Mouse (Mus musculus): ENCODE results near the gene Pnlip. TPM values are rescaled to one million over a fixed set of nuclear protein-coding genes. Genes with fewer than 3 reads are reported as not detected.

The Pnlip gene
- polyA plus RNA-seq, 1 experiment = not detected

DNA sequence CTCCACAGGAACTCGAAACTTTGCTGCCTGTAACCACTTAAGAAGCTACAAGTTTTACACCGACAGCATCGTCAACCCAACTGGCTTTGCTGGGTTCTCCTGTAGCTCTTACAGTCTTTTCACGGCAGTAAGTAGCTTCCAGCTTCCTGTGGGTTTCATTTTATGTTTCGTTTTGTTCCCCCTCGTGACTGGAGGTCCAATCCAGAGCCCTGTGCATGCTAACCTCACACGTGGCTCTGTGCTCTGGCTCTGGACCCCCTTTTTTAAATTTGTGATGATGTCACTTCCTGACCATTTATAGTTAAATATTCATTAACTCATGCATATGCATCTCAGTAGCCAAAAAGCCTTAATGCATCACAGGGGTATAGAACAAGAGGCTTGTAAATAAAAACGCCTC, 24.8 kb downstream of the Pnlip start:
- Histone ChIP-seq H3K27ac (replicated peaks; ENCODE audit: low read depth, low read length) (no peak overlapping the region), H3K4me3 (ENCODE audit: insufficient read depth, low read depth, low read length) (no peak overlapping the region), H3K4me1 (ENCODE audit: control insufficient read depth, insufficient read depth, insufficient read length, low read length) (no peaks in the 10 kb centered on the region)

DNA sequence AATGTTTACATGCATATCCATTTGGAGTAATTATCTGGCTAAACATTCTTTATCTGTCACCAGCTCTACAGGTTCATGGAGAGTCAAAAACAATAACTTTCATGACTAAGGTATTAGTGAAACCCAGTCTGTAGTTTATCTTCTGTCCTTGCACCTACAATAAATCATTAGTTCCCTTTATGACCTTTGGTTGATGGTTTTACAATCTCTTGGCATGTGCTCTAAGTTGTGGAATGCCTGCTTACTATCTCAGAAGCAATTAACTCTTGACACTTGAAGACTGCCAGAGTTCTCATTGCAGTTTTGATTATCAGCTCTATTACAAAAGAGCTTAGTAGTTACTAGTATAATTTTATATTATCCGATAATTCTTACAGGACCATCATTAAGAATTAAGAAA, 36.6 kb downstream of the Pnlip start:
- no peak overlapping the region for H3K4me3 ChIP-seq (ENCODE audit: insufficient read depth, low read depth, low read length)
- no peaks in the 10 kb centered on the region for H3K4me1 ChIP-seq (ENCODE audit: control insufficient read depth, insufficient read depth, insufficient read length, low read length)
- no peak overlapping the region for H3K27ac ChIP-seq (replicated peaks; ENCODE audit: low read depth, low read length)

DNA sequence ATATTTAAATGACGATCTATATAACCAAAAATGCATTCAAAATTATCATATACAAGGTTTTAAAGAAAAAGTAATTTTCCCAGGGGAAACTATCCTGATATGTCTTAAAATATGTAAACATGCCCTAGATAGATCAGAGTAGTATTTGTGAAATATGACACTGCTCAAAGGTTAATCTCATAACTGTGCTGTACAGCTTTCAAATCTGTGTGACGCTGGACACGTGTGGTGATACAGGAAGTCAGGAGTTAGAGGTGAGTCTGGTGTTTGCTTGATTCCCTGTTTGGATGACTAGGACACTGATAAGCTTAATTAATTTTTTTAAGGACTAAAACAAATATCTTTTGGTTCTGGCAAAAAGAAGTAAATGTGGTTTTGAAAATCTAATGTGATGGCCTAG, 43.0 kb downstream of the Pnlip start:
- Histone ChIP-seq H3K27ac (replicated peaks; ENCODE audit: low read depth, low read length) (no peak overlapping the region), H3K4me1 (ENCODE audit: control insufficient read depth, insufficient read depth, insufficient read length, low read length) (no peaks in the 10 kb centered on the region), H3K4me3 (ENCODE audit: insufficient read depth, low read depth, low read length) (no peak overlapping the region)

DNA sequence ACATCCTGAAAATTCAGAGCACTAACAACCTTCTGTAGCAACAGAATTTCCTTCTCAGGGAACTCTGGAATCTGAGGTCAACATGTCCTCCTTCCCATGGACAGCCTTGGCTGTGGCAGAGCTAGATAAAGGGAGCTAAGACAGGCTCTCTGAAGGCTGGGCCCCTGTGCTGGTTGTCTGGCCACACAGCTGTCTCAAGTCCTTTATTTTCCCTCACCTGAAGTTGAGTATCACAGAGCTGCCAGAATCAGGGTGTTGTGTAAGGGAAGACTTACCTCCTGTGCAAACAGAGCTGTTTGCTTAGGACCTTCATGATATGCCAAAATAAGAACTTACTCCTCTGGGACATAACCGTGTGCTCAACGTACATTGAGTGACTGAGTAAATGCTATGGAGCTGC, 43.9 kb downstream of the Pnlip start:
- no peak overlapping the region for H3K27ac ChIP-seq (replicated peaks; ENCODE audit: low read depth, low read length)
- no peaks in the 10 kb centered on the region for H3K4me1 ChIP-seq (ENCODE audit: control insufficient read depth, insufficient read depth, insufficient read length, low read length)
- H3K4me3 ChIP-seq (ENCODE audit: insufficient read depth, low read depth, low read length) = no peak overlapping the region

DNA sequence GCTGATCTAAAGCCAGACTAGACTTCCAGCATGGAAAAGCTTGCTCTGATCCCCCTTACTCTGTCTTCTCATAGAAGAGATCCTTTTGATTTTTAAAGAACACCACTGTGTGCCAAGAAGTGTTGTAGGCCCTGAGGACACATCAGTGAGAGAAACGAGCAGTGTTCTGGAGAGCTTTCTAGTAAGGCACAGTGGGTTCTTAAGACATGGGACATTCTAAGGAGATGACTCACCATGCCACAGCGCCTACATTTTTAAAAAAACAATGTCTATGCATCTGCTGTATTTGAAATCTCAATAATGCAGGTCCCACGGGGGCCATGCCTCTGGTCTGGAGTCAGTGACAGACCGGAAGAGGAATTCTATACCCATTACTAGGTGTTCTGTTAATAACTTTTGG, 52.3 kb downstream of the Pnlip start:
- Histone ChIP-seq H3K4me3 (ENCODE audit: insufficient read depth, low read depth, low read length) (no peak overlapping the region), H3K27ac (replicated peaks; ENCODE audit: low read depth, low read length) (no peak overlapping the region), H3K4me1 (ENCODE audit: control insufficient read depth, insufficient read depth, insufficient read length, low read length) (no peaks in the 10 kb centered on the region)

DNA sequence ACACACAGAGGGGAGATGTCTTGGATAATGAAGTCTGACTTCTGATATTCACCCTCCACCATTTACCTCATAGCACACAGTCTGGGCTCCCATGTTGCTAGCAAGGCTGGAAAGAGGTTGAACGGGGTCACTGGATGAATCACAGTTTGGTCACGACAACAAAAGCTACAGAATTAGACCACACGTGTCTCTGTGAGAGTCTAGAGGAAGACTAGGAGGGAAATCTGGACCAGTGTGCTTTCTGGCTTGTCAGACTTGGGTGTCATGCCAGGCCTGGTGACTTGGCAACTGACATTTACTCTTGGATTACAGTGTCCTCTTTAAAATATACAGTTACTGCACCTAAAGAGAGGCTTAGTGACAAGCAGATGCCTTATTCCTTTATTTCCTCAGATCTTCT, 56.3 kb downstream of the Pnlip start:
- no peak overlapping the region for H3K4me3 ChIP-seq (ENCODE audit: insufficient read depth, low read depth, low read length)
- H3K27ac ChIP-seq (replicated peaks; ENCODE audit: low read depth, low read length) = no peak overlapping the region
- no peaks in the 10 kb centered on the region for H3K4me1 ChIP-seq (ENCODE audit: control insufficient read depth, insufficient read depth, insufficient read length, low read length)

DNA sequence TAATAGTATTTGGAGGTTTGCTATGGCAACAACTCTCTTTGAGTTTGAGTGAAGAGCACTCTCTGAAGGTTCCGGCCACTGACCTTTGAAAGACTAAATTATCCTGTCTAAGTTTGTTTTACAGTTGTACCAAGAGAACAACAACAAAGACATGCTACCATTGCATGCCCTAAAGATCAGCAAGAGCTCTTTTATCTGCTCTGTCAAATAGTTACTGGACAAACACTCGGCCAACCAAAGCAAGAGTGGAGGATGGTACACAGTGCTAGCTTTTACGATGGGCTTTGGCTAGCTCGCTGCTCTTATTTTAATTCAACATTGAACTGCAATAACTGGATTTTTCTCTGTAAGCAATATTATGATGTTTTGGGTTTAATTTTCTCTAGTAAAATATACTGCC, 65.6 kb downstream of the Pnlip start:
- Histone ChIP-seq H3K4me3 (ENCODE audit: insufficient read depth, low read depth, low read length) (no peak overlapping the region), H3K27ac (replicated peaks; ENCODE audit: low read depth, low read length) (no peak overlapping the region), H3K4me1 (ENCODE audit: control insufficient read depth, insufficient read depth, insufficient read length, low read length) (no peaks in the 10 kb centered on the region)

DNA sequence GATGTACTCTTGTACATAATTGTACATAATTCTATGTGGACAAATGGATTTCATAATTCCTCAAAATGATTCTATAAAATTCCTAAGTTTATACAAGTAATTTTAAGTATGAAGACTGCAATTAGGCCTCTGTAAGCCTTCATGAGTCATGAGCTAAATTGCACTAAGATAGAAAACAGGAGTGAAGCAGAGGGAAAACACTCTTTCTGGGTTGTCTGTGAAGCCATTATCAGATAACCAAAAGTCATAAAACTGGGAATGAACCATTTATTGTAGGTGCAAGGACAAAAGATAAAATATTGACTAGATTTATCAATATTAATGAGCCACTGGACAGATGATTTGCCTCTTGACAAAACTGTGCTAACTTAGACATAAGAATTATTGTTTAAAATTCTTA, 68.1 kb downstream of the Pnlip start:
- H3K4me3 ChIP-seq (ENCODE audit: insufficient read depth, low read depth, low read length) = no peak overlapping the region
- no peak overlapping the region for H3K27ac ChIP-seq (replicated peaks; ENCODE audit: low read depth, low read length)
- no peaks in the 10 kb centered on the region for H3K4me1 ChIP-seq (ENCODE audit: control insufficient read depth, insufficient read depth, insufficient read length, low read length)

DNA sequence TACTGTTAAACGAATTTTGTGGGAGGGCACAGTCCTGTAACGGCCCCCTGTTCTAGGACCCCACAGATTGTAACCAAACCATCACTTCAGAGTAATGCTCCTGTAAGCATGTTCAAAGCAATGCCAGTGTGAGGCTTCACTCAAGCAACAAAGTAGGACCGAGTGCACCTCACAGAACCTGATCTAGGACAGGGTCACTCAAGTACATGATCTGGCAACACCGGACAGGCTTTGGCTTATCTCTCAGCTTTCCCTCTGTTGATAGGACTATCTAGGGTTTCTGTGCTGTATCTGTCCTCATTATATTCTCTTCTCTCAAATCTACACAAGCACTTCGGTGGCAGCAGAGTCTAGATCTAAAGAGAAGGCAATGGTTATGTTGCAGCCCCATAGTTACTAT, 74.3 kb downstream of the Pnlip start:
- Histone ChIP-seq H3K4me3 (ENCODE audit: insufficient read depth, low read depth, low read length) (no peak overlapping the region), H3K4me1 (ENCODE audit: control insufficient read depth, insufficient read depth, insufficient read length, low read length) (no peaks in the 10 kb centered on the region), H3K27ac (replicated peaks; ENCODE audit: low read depth, low read length) (no peak overlapping the region)

DNA sequence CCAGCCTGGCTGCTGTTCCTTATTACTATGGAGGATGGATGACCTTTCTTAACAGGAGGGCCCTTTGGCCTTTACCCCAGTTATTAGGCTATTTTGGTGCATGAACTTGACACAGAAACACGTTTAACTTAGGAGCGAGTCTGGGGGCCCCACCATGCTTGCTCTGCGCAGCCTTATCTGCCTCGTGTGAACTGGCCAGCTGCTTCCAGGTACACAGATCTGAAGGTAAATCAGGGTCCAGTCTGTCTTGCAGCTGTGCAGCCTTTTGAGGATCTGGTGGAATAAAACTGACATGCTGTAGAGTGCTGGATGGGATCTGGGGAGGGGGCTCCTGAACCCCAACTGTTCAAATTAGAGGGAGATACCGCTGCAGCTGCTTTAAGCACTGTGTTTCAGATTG, 75.5 kb downstream of the Pnlip start:
- Histone ChIP-seq H3K4me3 (ENCODE audit: insufficient read depth, low read depth, low read length) (no peak overlapping the region), H3K27ac (replicated peaks; ENCODE audit: low read depth, low read length) (no peak overlapping the region), H3K4me1 (ENCODE audit: control insufficient read depth, insufficient read depth, insufficient read length, low read length) (no peaks in the 10 kb centered on the region)

DNA sequence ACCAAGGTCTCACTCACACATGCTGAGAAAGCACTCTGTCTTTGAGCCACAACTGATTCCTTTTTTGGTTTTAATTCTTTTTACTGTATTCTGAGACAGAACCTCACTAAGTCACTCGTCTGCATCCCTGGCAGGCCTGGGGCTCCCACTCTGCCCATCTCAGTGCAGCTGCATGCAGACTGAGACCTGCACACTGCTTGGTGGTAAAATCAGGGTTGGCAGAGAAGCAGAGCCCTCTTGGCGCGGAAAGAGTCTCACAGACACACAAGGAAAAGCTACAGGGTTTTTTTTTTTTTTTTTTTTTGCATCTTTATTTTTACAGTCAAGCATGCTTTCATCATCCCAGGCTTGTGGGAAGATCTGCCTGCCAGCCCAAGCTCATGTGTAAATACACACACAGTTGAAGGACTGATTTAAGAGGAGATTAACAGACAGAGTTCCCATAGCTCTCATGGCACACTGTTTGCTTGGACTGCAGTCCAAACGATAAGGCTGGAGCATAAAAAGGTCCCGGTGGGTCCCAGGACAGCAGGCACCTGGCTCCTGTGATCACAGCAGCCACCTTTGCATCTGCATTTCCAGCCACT, 76.2 kb downstream of the Pnlip start, which contains the start of gene Pnliprp1:
Gene Pnliprp1, plus strand, starts transcription at position 443 of the 587 bp plus-strand sequence.
- Histone ChIP-seq H3K4me3 (ENCODE audit: insufficient read depth, low read depth, low read length) (no peak within 1 kb of the TSS), H3K27ac (replicated peaks; ENCODE audit: low read depth, low read length) (no peak within 1 kb of the TSS), H3K4me1 (ENCODE audit: control insufficient read depth, insufficient read depth, insufficient read length, low read length) (no peaks in the 10 kb centered on the region)

Other genes starting within 250 kb of the Pnlip start
- 0.48 and 1.4 TPM in 2 replicates for gene Gfra1, start 196.6 kb upstream of the Pnlip start, polyA plus RNA-seq (2012; ENCODE audit: insufficient read depth, insufficient read length, missing spikeins)
- gene Ccdc172, start 140.5 kb upstream of the Pnlip start, polyA plus RNA-seq (2012; ENCODE audit: insufficient read depth, insufficient read length, missing spikeins) = not detected in 2 replicates
- gene Pnliprp1, start 76.4 kb downstream of the Pnlip start, polyA plus RNA-seq (2012; ENCODE audit: insufficient read depth, insufficient read length, missing spikeins) = not detected in 2 replicates
- not detected in 2 replicates for gene Pnliprp2, start 107.2 kb downstream of the Pnlip start, polyA plus RNA-seq (2012; ENCODE audit: insufficient read depth, insufficient read length, missing spikeins)
- gene 1700019N19Rik, start 142.0 kb downstream of the Pnlip start, polyA plus RNA-seq (2012; ENCODE audit: insufficient read depth, insufficient read length, missing spikeins) = not detected in 2 replicates

Data from brown adipose tissue, adult 24 weeks (tissue).